Mouse (Mus musculus) ES-CJ7 (cell line): ENCODE measurements at regions not wholly inside any gene's neighbourhood (a gene's known extent, or its start where the extent isn't known, plus 50 kb on each side); places are given as distances from the start of the nearest gene placed in this dataset.
"Not testable (repeated sequence)": the region's sequence is repeated elsewhere in the genome, so short reads cannot be mapped to it uniquely, and the experiment has no call there.

Experiments
- DNase-seq: peaks from one replicate; pipeline ENCODE4 v3.0.0; 2011; ENCODE audit warnings: low read depth, low spot score

DNA sequence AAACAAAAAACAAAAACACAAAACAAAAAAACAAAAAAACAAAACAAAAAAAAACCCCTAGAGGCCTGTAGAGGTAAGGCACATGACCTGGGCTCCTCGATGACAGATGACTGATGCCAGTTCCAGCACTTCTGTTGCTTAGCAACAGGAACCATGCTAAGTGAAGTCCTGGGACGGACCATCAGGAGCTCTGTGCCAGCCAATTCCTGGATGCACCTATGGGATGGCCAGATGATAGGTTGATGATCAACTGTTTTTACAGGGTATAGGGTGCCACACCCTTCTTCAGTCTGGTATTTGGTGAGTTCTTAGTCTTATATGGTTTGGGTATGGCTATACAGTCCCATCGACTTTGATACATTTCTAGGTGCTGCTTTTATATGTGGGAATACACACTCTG is 209.9 kb downstream of the Med10 start:
- DNase-seq, result no peak

DNA sequence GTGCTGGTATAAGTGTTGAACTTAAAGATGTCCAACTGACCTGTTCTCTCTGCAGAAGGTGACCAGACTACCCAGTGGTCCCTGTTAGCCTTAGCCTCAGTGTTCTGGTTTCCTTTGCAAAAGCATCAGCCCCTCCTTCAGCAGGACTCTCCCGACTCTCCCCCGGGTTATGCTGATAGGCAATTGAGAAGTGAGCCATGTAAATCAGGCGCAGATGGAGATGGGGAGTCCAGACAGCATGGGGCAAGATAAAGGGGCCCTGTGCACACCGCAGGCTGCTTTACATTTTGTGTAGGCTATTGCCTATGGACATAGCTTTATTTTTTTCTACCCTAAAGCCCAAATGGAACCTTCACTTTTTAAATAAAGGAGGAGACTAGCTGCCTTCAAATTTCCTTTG is 213.0 kb downstream of the Med10 start:
- DNase-seq, result no peak

DNA sequence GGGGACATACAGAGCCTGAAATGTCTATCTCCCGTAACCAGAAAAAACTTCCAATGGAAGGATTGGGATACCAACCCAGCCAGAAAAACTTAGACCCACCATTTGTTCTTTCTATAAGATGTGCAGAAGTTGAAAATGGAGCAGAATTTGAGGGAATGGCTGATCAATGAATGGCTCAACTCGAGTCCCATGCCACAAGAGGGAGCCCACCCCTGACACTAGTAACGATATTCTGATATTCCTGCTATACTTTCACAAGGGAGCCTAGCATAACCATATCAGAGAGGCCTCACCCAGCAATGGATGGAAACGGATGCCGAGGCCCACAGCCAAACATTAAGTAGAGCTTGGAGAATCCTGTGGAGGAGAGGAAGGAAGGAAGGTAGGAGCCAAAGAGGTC is 215.3 kb downstream of the Med10 start:
- DNase-seq, result no peak

- DNase-seq, result peak; percentile 50
Observed at GRCm38 (mm10) chr13:70019999-70020838, 218.0 kb downstream of the Med10 start.

DNA sequence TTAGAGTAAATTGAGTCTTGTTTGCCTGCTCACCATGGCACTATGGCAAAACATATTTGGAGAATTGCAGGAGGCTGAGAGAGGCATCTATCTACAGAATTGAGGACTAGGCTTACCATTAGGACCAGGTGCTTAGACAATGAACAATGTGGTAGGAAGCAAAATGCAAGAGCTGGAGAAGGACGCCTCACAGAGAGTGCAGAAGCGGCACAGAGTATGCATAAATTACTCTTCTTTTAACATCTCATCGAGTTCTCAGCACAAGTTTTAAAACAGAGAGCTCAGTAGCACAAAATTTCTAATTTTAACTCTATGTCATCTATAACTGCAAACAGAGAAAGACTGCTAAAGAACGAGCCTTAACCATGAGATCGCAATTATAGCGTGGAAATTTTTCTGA is 231.1 kb downstream of the Med10 start:
- no peak for DNase-seq

DNA sequence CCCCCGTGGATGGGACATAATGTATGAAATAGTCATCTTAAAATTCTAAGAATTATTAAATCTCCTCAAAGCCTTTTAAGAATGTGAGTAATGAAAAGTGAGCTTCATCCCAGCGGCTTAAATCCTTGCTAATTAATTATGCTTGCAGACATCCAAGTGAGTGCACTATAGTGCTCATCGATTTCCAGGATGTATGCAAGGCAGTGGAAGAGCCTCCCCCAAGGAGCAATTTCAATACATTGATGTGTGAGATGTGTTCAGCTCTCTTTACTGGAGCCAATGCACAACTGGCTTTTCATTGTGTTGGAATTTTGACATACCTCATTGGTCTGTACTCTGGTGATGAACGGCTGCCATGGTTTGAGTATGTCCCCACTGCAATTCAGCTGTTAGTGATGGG is 231.6 kb downstream of the Med10 start:
- no peak for DNase-seq

- DNase-seq, result no peak
Observed at GRCm38 (mm10) chr13:70037985-70038667, 235.9 kb downstream of the Med10 start.

- no peak for DNase-seq
Observed at GRCm38 (mm10) chr13:70057920-70058319, 255.7 kb downstream of the Med10 start.

DNA sequence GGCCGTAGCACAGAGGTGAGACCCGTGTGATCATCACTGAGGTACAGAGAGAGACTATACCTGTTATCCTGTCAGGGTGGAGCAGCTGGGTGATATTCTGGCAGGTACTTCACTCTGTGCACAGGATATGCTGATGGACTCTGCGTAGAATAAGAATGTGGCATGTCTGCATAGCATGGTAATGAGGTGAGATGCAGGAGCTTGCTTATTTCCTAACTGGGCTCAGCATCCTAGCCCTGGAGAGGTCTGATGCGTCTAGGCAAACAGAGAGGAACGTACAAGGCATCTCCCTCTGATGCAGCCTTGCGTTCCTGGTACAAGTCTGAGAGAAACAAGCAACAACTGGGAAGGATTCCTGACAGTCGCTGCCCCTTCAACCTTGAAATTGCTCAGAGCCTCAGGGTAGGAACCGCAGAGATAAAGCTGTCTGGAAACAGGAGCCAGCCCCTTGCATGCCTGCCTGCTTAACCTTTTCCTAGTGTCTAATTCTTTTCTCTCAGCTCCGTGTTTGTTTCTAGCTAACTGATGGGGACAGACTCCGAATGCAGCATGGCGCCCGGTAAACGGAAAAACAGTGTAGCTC is 259.3 kb downstream of the Med10 start:
- no peak for DNase-seq

DNA sequence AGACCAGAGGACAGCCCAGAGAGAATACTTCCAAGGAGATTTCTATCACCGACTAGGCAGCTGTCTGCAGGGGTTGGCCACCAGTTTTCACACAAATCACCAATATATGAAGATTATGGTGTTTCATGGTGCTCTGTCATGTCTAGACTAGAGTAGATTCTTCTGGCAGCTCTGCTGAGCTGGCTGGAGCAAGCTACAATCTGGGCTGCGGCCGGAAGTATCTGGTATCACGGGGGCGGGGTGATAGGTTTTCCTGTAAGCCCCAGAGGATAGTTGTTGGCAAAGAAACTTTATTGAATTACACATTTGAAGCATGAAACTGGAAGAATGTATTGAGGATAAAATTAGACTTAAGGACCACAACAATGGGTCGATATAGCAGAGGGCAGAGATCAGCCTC is 271.5 kb downstream of the Med10 start:
- no peak for DNase-seq

DNA sequence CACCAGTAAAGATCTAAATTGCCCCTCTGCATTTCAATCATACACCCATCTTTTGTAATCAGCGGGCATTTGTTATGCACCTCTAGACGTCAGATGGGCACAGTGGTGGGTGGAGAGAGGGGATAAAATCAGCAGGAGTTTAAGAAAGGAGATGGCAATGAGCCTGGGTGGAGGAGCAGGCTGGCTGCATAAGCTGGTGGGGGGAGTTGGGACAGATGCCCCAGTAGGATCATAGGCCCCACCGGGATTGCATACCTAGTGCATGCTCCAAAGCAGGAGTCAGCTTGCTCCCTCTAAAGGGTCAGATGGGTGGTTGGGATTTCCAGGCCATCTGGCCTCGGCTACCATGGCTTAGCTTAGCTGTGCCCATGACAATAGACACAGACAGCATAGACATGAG is 273.2 kb downstream of the Med10 start:
- no peak for DNase-seq

DNA sequence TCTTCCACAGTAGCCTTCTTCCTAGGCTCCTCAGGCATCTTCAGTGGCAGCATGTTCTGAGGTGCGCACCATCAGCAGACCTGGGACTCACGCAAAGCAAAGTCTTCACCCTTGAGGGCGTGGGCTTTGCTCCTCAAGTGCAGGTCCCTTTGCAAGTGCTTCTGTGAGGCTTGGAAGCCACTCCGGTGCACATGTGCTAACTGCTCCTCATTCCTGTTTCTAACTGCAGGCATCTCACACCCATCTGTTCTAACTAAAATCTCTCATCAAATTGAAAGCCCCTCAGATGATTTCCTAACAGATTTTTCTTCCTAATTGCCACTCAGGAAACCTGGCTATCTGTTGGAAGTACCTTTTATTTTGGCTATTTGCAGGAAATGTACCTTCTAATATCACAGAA is 278.9 kb downstream of the Med10 start:
- no peak for DNase-seq

DNA sequence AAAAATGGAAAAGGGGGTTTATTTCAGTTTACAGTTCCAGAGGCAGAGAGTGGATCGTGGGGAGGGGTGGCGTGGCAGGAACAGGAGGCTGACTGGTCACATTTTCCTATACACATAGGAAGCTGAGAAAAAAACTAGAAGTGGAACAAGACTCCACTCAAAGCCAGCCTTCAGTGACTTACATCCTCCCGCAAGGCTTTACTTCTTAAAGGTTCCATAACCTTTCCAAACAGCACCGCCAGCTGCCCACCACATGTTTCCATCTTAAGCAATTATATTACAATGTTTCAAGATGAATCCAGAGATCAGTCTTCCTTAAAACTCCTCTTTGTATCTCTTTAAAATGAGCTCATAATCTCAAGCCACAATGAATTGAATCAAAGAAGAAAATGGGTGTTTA is 290.7 kb downstream of the Med10 start:
- DNase-seq, result no peak

DNA sequence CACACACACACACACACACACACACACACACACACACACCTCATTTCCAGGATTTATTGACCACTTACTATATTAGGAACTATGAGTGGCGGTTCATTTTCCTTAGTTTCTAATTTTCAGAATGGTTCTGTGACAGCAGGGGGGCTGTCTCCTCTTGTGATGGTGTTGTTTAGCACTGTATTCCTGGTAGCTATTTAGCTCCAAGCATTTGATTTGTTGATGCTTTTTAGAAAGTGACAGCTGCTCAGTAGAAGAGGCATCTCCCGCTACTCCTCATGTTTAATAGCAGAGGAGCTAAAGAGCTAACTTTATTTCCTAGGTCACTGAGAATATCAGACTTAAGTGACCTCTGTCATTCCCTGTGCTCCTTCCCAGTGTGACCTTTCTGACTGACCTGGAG is 291.8 kb downstream of the Med10 start:
- no peak for DNase-seq

- no peak for DNase-seq
Observed at GRCm38 (mm10) chr13:70096430-70097301, 294.5 kb downstream of the Med10 start.

- DNase-seq, result not testable (repeated sequence)
Observed at GRCm38 (mm10) chr13:70100091-70100490, 297.9 kb downstream of the Med10 start.

GRCm38 (mm10) chr13:70103021-70103420 is 300.8 kb downstream of the Med10 start:
- DNase-seq, result no peak

DNA sequence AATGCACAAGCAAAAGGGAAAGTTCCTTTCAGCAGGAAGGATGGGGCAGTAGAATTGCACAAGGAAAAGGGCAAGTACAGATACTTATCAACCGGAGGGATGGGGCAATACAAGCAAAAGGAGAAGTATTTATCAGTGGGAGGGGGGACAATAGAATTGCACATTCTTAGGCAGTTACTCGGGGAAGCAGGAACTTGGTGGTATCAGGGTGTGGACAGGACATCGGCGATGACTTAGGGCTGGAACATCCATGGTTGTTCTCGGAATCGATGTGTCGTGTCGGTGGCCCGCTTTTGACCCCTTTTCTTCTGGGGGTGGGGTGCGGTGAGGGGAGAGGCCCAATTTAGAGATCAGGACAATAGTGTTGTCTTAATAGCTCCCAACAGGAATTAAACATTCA is 301.3 kb downstream of the Med10 start:
- peak; percentile 7 for DNase-seq

DNA sequence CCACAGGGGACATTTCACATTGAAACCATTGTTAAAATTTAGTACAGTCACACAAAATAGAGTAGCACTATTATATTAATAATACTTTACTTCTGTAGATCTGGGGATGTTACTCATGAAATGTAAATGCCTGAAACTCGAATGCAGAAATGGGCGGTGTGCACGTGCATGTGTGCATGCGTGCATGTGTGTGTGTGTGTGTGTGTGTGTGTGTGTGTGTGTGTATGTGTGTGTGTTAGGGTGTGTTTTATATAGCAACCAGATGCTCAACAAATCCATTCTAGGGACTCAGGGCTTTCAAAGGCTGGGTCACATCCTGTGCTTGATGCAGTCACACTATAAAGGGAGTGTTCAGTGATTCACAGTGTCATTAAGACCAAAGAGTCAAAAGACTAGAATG is 301.7 kb downstream of the Med10 start:
- no peak for DNase-seq

- DNase-seq, result no peak
Observed at GRCm38 (mm10) chr13:70115576-70115975, 313.4 kb downstream of the Med10 start.

DNA sequence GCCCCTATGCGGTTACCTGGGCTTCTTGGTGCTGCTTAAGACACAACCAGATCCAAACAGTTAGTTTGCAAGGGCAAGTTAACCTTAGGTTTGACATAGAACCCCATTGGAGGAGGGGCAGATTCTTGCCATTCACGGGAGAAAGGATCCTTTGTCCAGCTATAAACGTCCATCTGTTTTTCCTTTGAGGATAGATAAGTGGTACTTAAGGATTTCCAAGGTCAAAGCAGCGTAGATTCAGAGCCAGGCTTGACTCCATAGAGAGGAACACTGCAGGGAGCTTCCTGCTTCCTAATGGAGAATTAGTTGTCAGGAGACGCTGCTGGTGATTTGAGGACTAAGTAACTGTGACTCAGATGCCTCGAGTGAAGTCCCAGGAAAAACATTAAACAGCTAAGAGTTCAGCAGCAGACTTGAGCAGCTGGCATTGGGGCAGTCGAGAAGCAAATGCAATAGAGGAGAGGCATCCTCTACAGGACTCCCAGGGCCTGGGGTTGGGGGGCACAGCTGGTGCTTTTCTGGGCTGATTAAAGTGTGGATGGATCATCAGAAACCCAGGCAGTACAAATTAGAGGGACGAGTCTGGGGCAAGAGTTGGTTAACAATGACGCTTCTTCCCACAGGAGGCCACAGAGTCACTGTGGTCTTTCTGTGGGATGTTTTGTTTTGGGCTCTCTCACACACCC is 322.8 kb downstream of the Med10 start:
- DNase-seq, result peak; percentile 48
